Mouse (Mus musculus) spleen, adult 12 weeks (tissue): ENCODE data around the gene Cmtm1.
"Not testable (repeated sequence)": the region's sequence is repeated elsewhere in the genome, so short reads cannot be mapped to it uniquely, and the experiment has no call there.

ENCODE experiments used
- DNase-seq: peaks from one replicate; pipeline ENCODE4 v3.0.0; 2022; ENCODE audit warnings: low spot score

The Cmtm1 gene

GRCm38 (mm10) chr8:104321267-104321666 lies 11.3 kb upstream of the Cmtm1 start, which contains the start of gene Gm11020:
Gene Gm11020, plus strand, starts transcription at chr8:104321567.
- not testable (repeated sequence) for DNase-seq

GRCm38 (mm10) chr8:104313311-104313710 lies 3.4 kb upstream of the Cmtm1 start:
- DNase-seq: no peak

GRCm38 (mm10) chr8:104312023-104312422 lies 2.1 kb upstream of the Cmtm1 start:
- not testable (repeated sequence) for DNase-seq

GRCm38 (mm10) chr8:104308341-104308740 lies 1.6 kb downstream of the Cmtm1 start:
- not testable (repeated sequence) for DNase-seq

GRCm38 (mm10) chr8:104304962-104305361 lies 5.0 kb downstream of the Cmtm1 start:
- no peak for DNase-seq

- not testable (repeated sequence) for DNase-seq
Measured at GRCm38 (mm10) chr8:104302536-104302935, 7.4 kb downstream of the Cmtm1 start.

- not testable (repeated sequence) for DNase-seq
Measured at GRCm38 (mm10) chr8:104301577-104301976, 8.4 kb downstream of the Cmtm1 start.

- DNase-seq: no peak
Measured at GRCm38 (mm10) chr8:104294396-104294795, 15.5 kb downstream of the Cmtm1 start.

- DNase-seq: not testable (repeated sequence)
Measured at GRCm38 (mm10) chr8:104293081-104293480, 16.9 kb downstream of the Cmtm1 start, which contains the start of gene Cmtm2a. Gene Cmtm2a, minus strand, starts transcription at chr8:104293181.

GRCm38 (mm10) chr8:104268937-104269440 lies 41.0 kb downstream of the Cmtm1 start:
- no peak for DNase-seq

- DNase-seq: no peak
Measured at GRCm38 (mm10) chr8:104268368-104268767, 41.6 kb downstream of the Cmtm1 start.

- not testable (repeated sequence) for DNase-seq
Measured at GRCm38 (mm10) chr8:104264271-104264935, 45.5 kb downstream of the Cmtm1 start.

GRCm38 (mm10) chr8:104261802-104262201 lies 48.1 kb downstream of the Cmtm1 start:
- not testable (repeated sequence) for DNase-seq

- DNase-seq: peak; percentile 53
Measured at GRCm38 (mm10) chr8:104253016-104253415, 56.9 kb downstream of the Cmtm1 start.

- DNase-seq: no peak
Measured at GRCm38 (mm10) chr8:104251461-104251860, 58.5 kb downstream of the Cmtm1 start.

- DNase-seq: peak; percentile 84
Measured at GRCm38 (mm10) chr8:104250439-104251367, 59.2 kb downstream of the Cmtm1 start, which contains the start of gene Cklf. Gene Cklf, plus strand, starts transcription at chr8:104250861.

GRCm38 (mm10) chr8:104249442-104249996 lies 60.4 kb downstream of the Cmtm1 start:
- no peak for DNase-seq

- DNase-seq: peak; percentile 63
Measured at GRCm38 (mm10) chr8:104248276-104248675, 61.7 kb downstream of the Cmtm1 start, which contains the start of gene Tk2. Gene Tk2, minus strand, starts transcription at chr8:104248558.

GRCm38 (mm10) chr8:104247908-104248275 lies 62.1 kb downstream of the Cmtm1 start:
- peak; percentile 33 for DNase-seq

GRCm38 (mm10) chr8:104247054-104247907 lies 62.7 kb downstream of the Cmtm1 start:
- peak; percentile 71 for DNase-seq

GRCm38 (mm10) chr8:104246621-104247020 lies 63.3 kb downstream of the Cmtm1 start:
- DNase-seq: no peak
